Mouse (Mus musculus) olfactory bulb, adult 2 months (tissue): ENCODE results near the gene Gpr35.

ENCODE experiments used
- CTCF ChIP-seq: fragments of 200-500 bp; IDR thresholded peaks from 2 replicates; pipeline ENCODE4 v1.5.1; 2012; ENCODE audit warnings: low read depth, mild to moderate bottlenecking, low read length, moderate library complexity; ENCODE audit not compliant: insufficient read depth
- POLR2A ChIP-seq: fragments of 200-500 bp; IDR thresholded peaks from 2 replicates; pipeline ENCODE4 v1.6.1; 2012; ENCODE audit warnings: mild to moderate bottlenecking, low read depth, low read length, moderate library complexity; ENCODE audit not compliant: insufficient read depth

GRCm38 (mm10) chr1:92992880-92993279 is 42.2 kb downstream of the Gpr35 start:
- no peak for TF ChIP-seq CTCF
- no peak for TF ChIP-seq POLR2A
